Mouse (Mus musculus): ENCODE results near the gene Gtsf1l.

Gtsf1l gene

DNA sequence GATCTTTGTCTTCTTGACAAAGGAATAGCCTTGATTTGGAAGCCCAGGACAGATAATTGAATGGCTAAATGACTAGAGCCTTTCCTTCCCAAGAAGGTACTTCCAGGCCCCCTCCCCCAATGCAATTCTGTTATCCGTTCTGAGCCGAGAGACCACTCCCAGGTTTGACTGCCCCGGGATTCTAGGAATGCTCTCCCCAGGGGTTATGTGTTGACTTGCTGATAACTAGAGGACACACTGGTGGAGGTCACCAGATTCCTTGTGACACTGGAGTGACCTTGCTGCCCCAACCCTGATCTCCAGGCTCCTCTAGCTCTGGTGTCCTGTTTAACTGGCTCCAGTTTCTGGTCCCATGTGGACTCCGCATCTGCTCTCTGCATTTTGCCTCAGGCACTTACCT lies 35.6 kb downstream of the Gtsf1l start:
- DNase-seq (ENCODE audit: low read depth, low spot score) = no peak

DNA sequence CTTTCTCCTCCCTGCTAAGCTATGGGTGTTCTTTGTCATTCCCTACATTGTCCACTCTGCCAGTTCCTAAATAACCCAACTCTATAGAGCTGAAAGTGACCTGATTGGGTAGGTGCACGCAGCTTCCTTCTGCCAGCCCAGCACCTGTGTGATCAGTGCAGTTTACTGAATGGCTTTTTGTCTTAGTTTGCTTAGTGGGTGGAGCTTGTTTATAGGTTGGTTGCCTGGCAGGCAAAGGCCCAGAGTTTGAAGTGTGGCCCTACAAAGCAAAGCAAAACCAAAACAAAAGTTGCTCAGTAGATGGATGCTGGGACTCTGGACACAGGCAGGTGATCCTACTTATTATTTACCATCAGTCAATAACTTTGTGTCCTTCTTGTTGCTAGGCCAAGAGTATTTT lies 36.0 kb downstream of the Gtsf1l start:
- no peak for DNase-seq (ENCODE audit: low read depth, low spot score)

DNA sequence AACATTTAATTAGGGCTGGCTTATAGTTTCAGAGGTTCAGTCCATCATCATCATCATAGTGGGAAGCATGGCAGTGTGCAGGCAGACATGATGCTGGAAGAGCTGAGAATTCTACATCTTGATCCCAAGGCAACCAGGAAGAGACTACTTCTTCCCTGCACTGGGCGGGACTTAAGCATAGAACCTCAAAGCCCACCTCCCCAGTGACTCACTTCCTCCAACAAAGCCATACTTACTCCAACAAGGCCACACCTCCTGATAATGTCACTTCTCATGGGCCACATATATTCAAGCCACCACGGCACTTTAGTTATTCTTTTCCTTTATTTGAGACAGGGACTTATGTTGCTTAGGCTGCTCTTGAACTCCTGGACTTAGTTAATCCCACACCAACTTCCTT lies 38.5 kb downstream of the Gtsf1l start:
- no peak for DNase-seq (ENCODE audit: low read depth, low spot score)

- DNase-seq (ENCODE audit: low read depth, low spot score) = no peak
Observed at GRCm38 (mm10) chr2:163048125-163048524, 39.5 kb downstream of the Gtsf1l start.

DNA sequence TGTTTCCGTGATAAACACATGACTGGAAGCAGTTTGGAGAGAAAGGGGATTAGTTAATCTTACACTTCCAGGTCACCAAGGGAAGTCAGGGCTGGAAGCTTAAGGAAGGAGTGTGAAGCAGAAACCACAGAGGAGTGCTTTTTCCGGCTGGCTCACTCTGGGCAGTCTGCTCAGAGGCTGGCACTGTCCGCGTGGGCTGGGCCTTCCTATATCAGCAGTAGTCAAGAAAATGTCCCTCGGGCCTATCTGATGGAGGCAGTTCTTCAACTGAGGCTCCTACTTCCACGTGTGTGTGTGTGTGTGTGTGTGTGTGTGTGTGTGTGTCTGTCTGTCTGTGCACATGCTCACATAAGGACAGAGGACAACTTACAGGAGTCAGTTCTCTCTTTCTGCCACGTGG lies 47.7 kb downstream of the Gtsf1l start:
- no peak for DNase-seq (ENCODE audit: low read depth, low spot score)
